In the genomic region with DNA sequence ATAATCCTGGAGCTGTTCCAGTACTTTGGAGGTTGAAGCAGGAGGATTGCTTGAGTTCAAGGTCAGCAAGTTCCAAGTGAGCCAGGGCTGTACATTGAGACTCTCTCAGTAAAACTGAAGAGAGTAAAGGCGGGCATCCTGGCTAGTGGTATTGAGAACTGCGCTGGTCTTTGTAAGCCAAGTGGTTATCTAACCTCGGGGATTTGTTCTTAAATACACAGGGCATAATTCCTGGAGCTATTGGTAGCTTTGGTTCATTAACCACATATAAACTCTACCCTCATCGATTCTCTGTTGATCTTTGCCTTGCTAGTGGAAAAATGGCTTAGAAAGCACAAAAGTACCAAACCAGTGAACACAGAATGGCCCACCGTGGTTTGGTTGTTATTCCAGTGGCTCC, we compare ENCODE assay signal across 9 mouse cellular contexts. TPM values are rescaled to one million over a fixed set of nuclear protein-coding genes. Genes with fewer than 3 reads are reported as not detected.
DNase-seq lines count a peak whose midpoint lies in the region; ATAC-seq lines count a peak whose summit lies in the region.
"Had no signal": no experiment of that assay in that cellular context is flagged by ENCODE, and none has a peak within 500 bp of the region (broad histone marks: within the 10 kb centered on the region; RNA-seq: fewer than 3 reads in every experiment).

No protein-coding gene starts in this region.

- H3K4me2 ChIP-seq in kidney, embryonic 14.5 days (replicated peaks; ENCODE audit: low read depth, low read length), result peak overlapping the region; percentile 84
- peak overlapping the region; percentile 90 for H3K4me2 ChIP-seq in embryonic facial prominence, embryonic 15.5 days (replicated peaks)
- peak overlapping the region; percentile 87 for H3K4me2 ChIP-seq in intestine, embryonic 15.5 days (replicated peaks)
- peak overlapping the region; percentile 95 for H3K4me2 ChIP-seq in midbrain, embryonic 16.5 days (ENCODE audit: low read length)

- intact Hi-C loops in gastrocnemius, postnatal 36 days (cut with DNase I), result no loop called here

- no peak for DNase-seq in kidney, postnatal 10 days
- no peak for DNase-seq in spleen, postnatal 4 days (ENCODE audit: low spot score in 2 of 2)
- no peak for DNase-seq in gastrocnemius, postnatal 36 days
- DNase-seq: cerebellum, postnatal 10 days had no signal

- no peak for ATAC-seq in kidney, embryonic 14.5 days (ENCODE audit: low FRiP score, low TSS enrichment)
- no peak for ATAC-seq in embryonic facial prominence, embryonic 15.5 days (ENCODE audit: insufficient number of reproducible peaks, low FRiP score, low TSS enrichment, low read depth)
- ATAC-seq in intestine, embryonic 15.5 days, result no peak
- no peak for ATAC-seq in midbrain, embryonic 16.5 days
- no peak for ATAC-seq in CD4-positive, CD25-positive, alpha-beta regulatory T cell, adult 4 months

- peaks cover 10% of the 10 kb centered on the region for H3K4me1 ChIP-seq in kidney, embryonic 14.5 days (ENCODE audit: control insufficient read depth, insufficient read depth, low read length)
- H3K4me1 ChIP-seq in embryonic facial prominence, embryonic 15.5 days, result peaks cover 25% of the 10 kb centered on the region
- peaks cover 17% of the 10 kb centered on the region for H3K4me1 ChIP-seq in intestine, embryonic 15.5 days (replicated peaks)
- peaks cover 23% of the 10 kb centered on the region for H3K4me1 ChIP-seq in midbrain, embryonic 16.5 days (ENCODE audit: control insufficient read depth, insufficient read depth, low read length)

- no peak overlapping the region for H3K27ac ChIP-seq in kidney, embryonic 14.5 days (ENCODE audit: low read depth, low read length)
- H3K27ac ChIP-seq in embryonic facial prominence, embryonic 15.5 days (replicated peaks), result no peak overlapping the region
- H3K27ac ChIP-seq in intestine, embryonic 15.5 days, result no peak overlapping the region
- H3K27ac ChIP-seq in midbrain, embryonic 16.5 days (ENCODE audit: low read length), result no peak overlapping the region

- WGBS in kidney, embryonic 14.5 days, result 79% methylated on average over 5 of the region's 5 CpGs
- 81% methylated on average over 5 of the region's 5 CpGs for WGBS in embryonic facial prominence, embryonic 15.5 days
- 82% methylated on average over 5 of the region's 5 CpGs for WGBS in intestine, embryonic 15.5 days
- 84% methylated on average over 5 of the region's 5 CpGs for WGBS in midbrain, embryonic 16.5 days

- no peaks in the 10 kb centered on the region for H3K9me3 ChIP-seq in kidney, embryonic 14.5 days (ENCODE audit: control insufficient read depth, low read length)
- no peaks in the 10 kb centered on the region for H3K9me3 ChIP-seq in embryonic facial prominence, embryonic 15.5 days (replicated peaks)
- H3K9me3 ChIP-seq in intestine, embryonic 15.5 days, result no peaks in the 10 kb centered on the region
- H3K9me3 ChIP-seq in midbrain, embryonic 16.5 days (replicated peaks; ENCODE audit: control insufficient read depth, low read length, poor library complexity, severe bottlenecking), result no peaks in the 10 kb centered on the region

- H3K36me3 ChIP-seq in kidney, embryonic 14.5 days (ENCODE audit: control insufficient read depth, insufficient read depth, low read length), result no peaks in the 10 kb centered on the region
- no peaks in the 10 kb centered on the region for H3K36me3 ChIP-seq in embryonic facial prominence, embryonic 15.5 days
- no peaks in the 10 kb centered on the region for H3K36me3 ChIP-seq in intestine, embryonic 15.5 days
- no peaks in the 10 kb centered on the region for H3K36me3 ChIP-seq in midbrain, embryonic 16.5 days (ENCODE audit: control insufficient read depth, insufficient read depth, low read length)

- no peak overlapping the region for H3K9ac ChIP-seq in kidney, embryonic 14.5 days (ENCODE audit: low read depth, low read length)
- no peak overlapping the region for H3K9ac ChIP-seq in embryonic facial prominence, embryonic 15.5 days
- no peak overlapping the region for H3K9ac ChIP-seq in intestine, embryonic 15.5 days
- H3K9ac ChIP-seq in midbrain, embryonic 16.5 days (ENCODE audit: low read depth, low read length), result peak overlapping the region; percentile 84; the same call in 1 of the 2 replicates

- H3K27me3 ChIP-seq in kidney, embryonic 14.5 days (ENCODE audit: control insufficient read depth, insufficient read depth, low read length), result no peaks in the 10 kb centered on the region
- H3K27me3 ChIP-seq in embryonic facial prominence, embryonic 15.5 days, result no peaks in the 10 kb centered on the region
- no peaks in the 10 kb centered on the region for H3K27me3 ChIP-seq in intestine, embryonic 15.5 days (replicated peaks)
- no peaks in the 10 kb centered on the region for H3K27me3 ChIP-seq in midbrain, embryonic 16.5 days (ENCODE audit: control insufficient read depth, insufficient read depth, low read depth, low read length)

- peak overlapping the region; percentile 73; the same call in 1 of the 2 replicates for H3K4me3 ChIP-seq in kidney, embryonic 14.5 days (ENCODE audit: low read length)
- H3K4me3 ChIP-seq in embryonic facial prominence, embryonic 15.5 days (replicated peaks), result peak overlapping the region; percentile 83; the same call in 1 of the 2 replicates
- H3K4me3 ChIP-seq in intestine, embryonic 15.5 days (replicated peaks), result peak overlapping the region; percentile 80
- H3K4me3 ChIP-seq in midbrain, embryonic 16.5 days (ENCODE audit: low read depth, low read length), result peak overlapping the region; percentile 88

RNA-seq across cellular contexts. Expression of gene Por, which starts 20.6 kb away (rescaled TPM):
- polyA plus RNA-seq in kidney, embryonic 14.5 days (2014; fragmentation: Nextera tagmentation; extraction: Ambion mirVana), result 51.8 and 64.2 TPM in 2 replicates
- polyA plus RNA-seq in embryonic facial prominence, embryonic 15.5 days (2015; fragmentation: Nextera tagmentation; extraction: Ambion mirVana), result 87.2 and 99.7 TPM in 2 replicates
- 86.0 TPM in 2 replicates for polyA plus RNA-seq in intestine, embryonic 15.5 days (2015; fragmentation: Nextera tagmentation; extraction: Ambion mirVana)
- polyA plus RNA-seq in midbrain, embryonic 16.5 days (2015; fragmentation: Nextera tagmentation; extraction: Ambion mirVana), result 123 and 127 TPM in 2 replicates
- 10 to 100 TPM; 26.3 to 31.8 TPM for total RNA-seq in gastrocnemius, postnatal 36 days (2021)
- 10 to 100 TPM; 28.9 to 69.0 TPM for polyA plus RNA-seq in CD4-positive, CD25-positive, alpha-beta regulatory T cell, adult 4 months (2017; shearing (Covaris generic))

RNA-seq across cellular contexts. Expression of gene Tmem120a, which starts 53.8 kb away (rescaled TPM):
- 64.7 and 65.1 TPM in 2 replicates for polyA plus RNA-seq in kidney, embryonic 14.5 days (2014; fragmentation: Nextera tagmentation; extraction: Ambion mirVana)
- polyA plus RNA-seq in embryonic facial prominence, embryonic 15.5 days (2015; fragmentation: Nextera tagmentation; extraction: Ambion mirVana), result 38.7 and 42.7 TPM in 2 replicates
- polyA plus RNA-seq in intestine, embryonic 15.5 days (2015; fragmentation: Nextera tagmentation; extraction: Ambion mirVana), result 44.8 and 52.8 TPM in 2 replicates
- 87.2 and 87.8 TPM in 2 replicates for polyA plus RNA-seq in midbrain, embryonic 16.5 days (2015; fragmentation: Nextera tagmentation; extraction: Ambion mirVana)
- total RNA-seq in gastrocnemius, postnatal 36 days (2021), result 1 to 10 TPM; 4.3 to 7.8 TPM
- 10 to 100 TPM; 40.0 to 52.4 TPM for polyA plus RNA-seq in CD4-positive, CD25-positive, alpha-beta regulatory T cell, adult 4 months (2017; shearing (Covaris generic))

RNA-seq across cellular contexts. Expression of gene Rhbdd2, which starts 58.0 kb away (rescaled TPM):
- 42.6 and 61.7 TPM in 2 replicates for polyA plus RNA-seq in kidney, embryonic 14.5 days (2014; fragmentation: Nextera tagmentation; extraction: Ambion mirVana)
- polyA plus RNA-seq in embryonic facial prominence, embryonic 15.5 days (2015; fragmentation: Nextera tagmentation; extraction: Ambion mirVana), result 35.6 and 39.9 TPM in 2 replicates
- 33.9 and 42.3 TPM in 2 replicates for polyA plus RNA-seq in intestine, embryonic 15.5 days (2015; fragmentation: Nextera tagmentation; extraction: Ambion mirVana)
- 86.9 and 93.9 TPM in 2 replicates for polyA plus RNA-seq in midbrain, embryonic 16.5 days (2015; fragmentation: Nextera tagmentation; extraction: Ambion mirVana)
- 10 to 100 TPM in 1 of 2 experiments, 1 to 10 TPM in 1; 9.8 to 12.8 TPM for total RNA-seq in gastrocnemius, postnatal 36 days (2021)
- polyA plus RNA-seq in CD4-positive, CD25-positive, alpha-beta regulatory T cell, adult 4 months (2017; shearing (Covaris generic)), result 10 to 100 TPM; 17.6 to 36.8 TPM
